In the genomic region with DNA sequence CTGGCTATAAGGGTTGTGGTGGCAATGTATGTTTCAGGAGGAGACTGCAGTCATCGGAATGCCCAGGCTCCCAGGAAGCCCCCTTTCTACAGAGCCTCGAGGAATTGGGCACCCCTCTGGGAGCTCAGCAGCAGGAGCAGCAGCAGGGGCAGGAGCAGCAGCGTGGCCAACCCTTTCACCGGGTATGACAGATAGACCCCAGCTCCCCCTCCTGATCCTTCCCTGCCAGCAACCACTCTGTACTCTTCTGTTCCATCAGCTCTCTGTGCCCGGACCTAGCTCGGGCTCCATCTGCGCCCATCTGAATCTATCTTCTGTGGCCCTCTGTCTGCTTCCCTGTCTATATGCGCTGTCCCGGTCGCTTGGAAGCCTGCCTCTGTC, we compare ENCODE assay signal across 1 mouse cellular context.
TF ChIP-seq lines count a peak whose summit lies in the region.

No protein-coding gene starts in this region.

TF ChIP-seq in MEL, 35 proteins besides CTCF, POLR2A, EP300 and RAD21 (continued from another document):
- no peak for TF ChIP-seq TBP (IDR thresholded peaks at IDR 0.05; ENCODE audit: low read depth, low read length)
- no peak for TF ChIP-seq BHLHE40 (IDR thresholded peaks at IDR 0.05; ENCODE audit: borderline replicate concordance, low read depth, low read length)
- no peak for TF ChIP-seq ELF1 (IDR thresholded peaks at IDR 0.05; ENCODE audit: low read depth, low read length)
- TF ChIP-seq MAZ (IDR thresholded peaks at IDR 0.05; ENCODE audit: low read depth, low read length), result no peak
- TF ChIP-seq E2F4 (IDR thresholded peaks at IDR 0.05; ENCODE audit: borderline replicate concordance, low read depth, low read length), result no peak
- no peak for TF ChIP-seq TCF12 (IDR thresholded peaks at IDR 0.05; ENCODE audit: low read depth, low read length)
- TF ChIP-seq ZKSCAN1 (IDR thresholded peaks at IDR 0.05; ENCODE audit: low read depth, low read length), result no peak
- TF ChIP-seq ETS1 (IDR thresholded peaks at IDR 0.05; ENCODE audit: low read depth, low read length), result no peak
- TF ChIP-seq MEF2A (IDR thresholded peaks at IDR 0.05; ENCODE audit: extremely low read depth, insufficient replicate concordance, low read depth, low read length, poor library complexity, severe bottlenecking), result no peak
- TF ChIP-seq ZNF384 (IDR thresholded peaks at IDR 0.05; ENCODE audit: low read depth, low read length), result no peak
- TF ChIP-seq USF1 (IDR thresholded peaks at IDR 0.05; ENCODE audit: low read depth, low read length), result no peak
- no peak for TF ChIP-seq NRF1 (IDR thresholded peaks at IDR 0.05; ENCODE audit: insufficient read depth, low read depth, low read length, poor library complexity, severe bottlenecking)
- no peak for TF ChIP-seq ZC3H11A (IDR thresholded peaks at IDR 0.05; ENCODE audit: low read depth, low read length)
- TF ChIP-seq GABPA (IDR thresholded peaks at IDR 0.05; ENCODE audit: low read depth, low read length), result no peak
TF ChIP-seq in MEL: peak in this region for 0.
